Mouse (Mus musculus): ENCODE data around the gene Nsmce1. TPM values are rescaled to one million over a fixed set of nuclear protein-coding genes. Genes with fewer than 3 reads are reported as not detected.
A peak's percentile ranks its signal among the peaks of the same experiment; 100 is the strongest.

The Nsmce1 gene
- polyA plus RNA-seq, 1 experiment from 2014 or later, result 115 TPM

- Histone ChIP-seq H3K4me2 (ENCODE audit: low read depth, low read length, severe bottlenecking) (no peak overlapping the region), H3K27me3 (ENCODE audit: control insufficient read depth, insufficient read depth, low read length) (no peaks in the 10 kb centered on the region), H3K36me3 (ENCODE audit: control insufficient read depth, insufficient read depth, low read length) (no peaks in the 10 kb centered on the region), H3K4me1 (replicated peaks; ENCODE audit: control insufficient read depth, insufficient read depth, low read length) (no peaks in the 10 kb centered on the region), H3K9me3 (ENCODE audit: control insufficient read depth, low read length) (no peaks in the 10 kb centered on the region), H3K9ac (ENCODE audit: low read length) (no peak overlapping the region), H3K4me3 (ENCODE audit: low read depth, low read length) (no peak overlapping the region), H3K27ac (ENCODE audit: low read depth, low read length) (no peak overlapping the region)
- WGBS, result 89% methylated on average over 7 of the region's 7 CpGs
- no peak for ATAC-seq (replicated peaks; ENCODE audit: low FRiP score)
- no peak for DNase-seq (ENCODE audit: low spot score)
Measured at GRCm38 (mm10) chr7:125500879-125501278, 9.5 kb upstream of the Nsmce1 start.

- Histone ChIP-seq H3K4me3 (ENCODE audit: low read depth, low read length) (no peak overlapping the region), H3K36me3 (ENCODE audit: control insufficient read depth, insufficient read depth, low read length) (no peaks in the 10 kb centered on the region), H3K27me3 (ENCODE audit: control insufficient read depth, insufficient read depth, low read length) (no peaks in the 10 kb centered on the region), H3K27ac (ENCODE audit: low read depth, low read length) (no peak overlapping the region), H3K4me1 (replicated peaks; ENCODE audit: control insufficient read depth, insufficient read depth, low read length) (no peaks in the 10 kb centered on the region), H3K9ac (ENCODE audit: low read length) (no peak overlapping the region), H3K4me2 (ENCODE audit: low read depth, low read length, severe bottlenecking) (no peak overlapping the region), H3K9me3 (ENCODE audit: control insufficient read depth, low read length) (no peaks in the 10 kb centered on the region)
- no peak for ATAC-seq (replicated peaks; ENCODE audit: low FRiP score)
- DNase-seq (ENCODE audit: low spot score), result no peak
- WGBS, result 88% methylated on average over 13 of the region's 13 CpGs
Measured at GRCm38 (mm10) chr7:125499927-125500868, 8.8 kb upstream of the Nsmce1 start.

GRCm38 (mm10) chr7:125495864-125496440 lies 4.6 kb upstream of the Nsmce1 start:
- no peak overlapping the region for H3K9ac ChIP-seq (ENCODE audit: low read length)
- H3K9me3 ChIP-seq (ENCODE audit: control insufficient read depth, low read length), result no peaks in the 10 kb centered on the region
- no peaks in the 10 kb centered on the region for H3K4me1 ChIP-seq (replicated peaks; ENCODE audit: control insufficient read depth, insufficient read depth, low read length)
- WGBS, result 77% methylated on average over 6 of the region's 6 CpGs
- DNase-seq (ENCODE audit: low spot score) (no peak), ATAC-seq (replicated peaks; ENCODE audit: low FRiP score) (no peak)
- no peak overlapping the region for H3K27ac ChIP-seq (ENCODE audit: low read depth, low read length)
- H3K4me3 ChIP-seq (ENCODE audit: low read depth, low read length), result no peak overlapping the region
- no peaks in the 10 kb centered on the region for H3K36me3 ChIP-seq (ENCODE audit: control insufficient read depth, insufficient read depth, low read length)
- no peak overlapping the region for H3K4me2 ChIP-seq (ENCODE audit: low read depth, low read length, severe bottlenecking)
- H3K27me3 ChIP-seq (ENCODE audit: control insufficient read depth, insufficient read depth, low read length), result no peaks in the 10 kb centered on the region

- Histone ChIP-seq H3K4me2 (ENCODE audit: low read depth, low read length, severe bottlenecking) (no peak overlapping the region), H3K9ac (ENCODE audit: low read length) (no peak overlapping the region), H3K27ac (ENCODE audit: low read depth, low read length) (no peak overlapping the region), H3K4me1 (replicated peaks; ENCODE audit: control insufficient read depth, insufficient read depth, low read length) (0 out of 2 replicates have a peak, but pooled peaks cover 2% of the 10 kb centered on the region), H3K9me3 (ENCODE audit: control insufficient read depth, low read length) (no peaks in the 10 kb centered on the region), H3K36me3 (ENCODE audit: control insufficient read depth, insufficient read depth, low read length) (no peaks in the 10 kb centered on the region), H3K4me3 (ENCODE audit: low read depth, low read length) (no peak overlapping the region), H3K27me3 (ENCODE audit: control insufficient read depth, insufficient read depth, low read length) (no peaks in the 10 kb centered on the region)
- DNase-seq (ENCODE audit: low spot score), result no peak
- 88% methylated on average over 6 of the region's 6 CpGs for WGBS
- no peak for ATAC-seq (replicated peaks; ENCODE audit: low FRiP score)
Measured at GRCm38 (mm10) chr7:125492551-125492950, 1.2 kb upstream of the Nsmce1 start.

GRCm38 (mm10) chr7:125491760-125492159 lies 364 bp upstream of the Nsmce1 start:
- no peak; the same call in 1 of the 2 replicates for ATAC-seq (replicated peaks; ENCODE audit: low FRiP score)
- Histone ChIP-seq H3K4me3 (ENCODE audit: low read depth, low read length) (peak overlapping the region; percentile 56), H3K4me1 (replicated peaks; ENCODE audit: control insufficient read depth, insufficient read depth, low read length) (0 out of 2 replicates have a peak, but pooled peaks cover 2% of the 10 kb centered on the region), H3K36me3 (ENCODE audit: control insufficient read depth, insufficient read depth, low read length) (no peaks in the 10 kb centered on the region), H3K27ac (ENCODE audit: low read depth, low read length) (peak overlapping the region; percentile 64; the same call in 1 of the 2 replicates), H3K27me3 (ENCODE audit: control insufficient read depth, insufficient read depth, low read length) (no peaks in the 10 kb centered on the region), H3K4me2 (ENCODE audit: low read depth, low read length, severe bottlenecking) (peak overlapping the region; percentile 69), H3K9ac (ENCODE audit: low read length) (peak overlapping the region; percentile 84), H3K9me3 (ENCODE audit: control insufficient read depth, low read length) (no peaks in the 10 kb centered on the region)
- WGBS, result 20% methylated on average over 12 of the region's 12 CpGs
- no peak for DNase-seq (ENCODE audit: low spot score)

- Histone ChIP-seq H3K9me3 (ENCODE audit: control insufficient read depth, low read length) (no peaks in the 10 kb centered on the region), H3K9ac (ENCODE audit: low read length) (no peak overlapping the region), H3K4me2 (ENCODE audit: low read depth, low read length, severe bottlenecking) (no peak overlapping the region), H3K36me3 (ENCODE audit: control insufficient read depth, insufficient read depth, low read length) (no peaks in the 10 kb centered on the region; the same call in 1 of the 2 replicates), H3K27me3 (ENCODE audit: control insufficient read depth, insufficient read depth, low read length) (no peaks in the 10 kb centered on the region), H3K4me3 (ENCODE audit: low read depth, low read length) (no peak overlapping the region), H3K27ac (ENCODE audit: low read depth, low read length) (no peak overlapping the region), H3K4me1 (replicated peaks; ENCODE audit: control insufficient read depth, insufficient read depth, low read length) (0 out of 2 replicates have a peak, but pooled peaks cover 2% of the 10 kb centered on the region)
- DNase-seq (ENCODE audit: low spot score) (no peak), ATAC-seq (replicated peaks; ENCODE audit: low FRiP score) (no peak)
- WGBS, result 93% methylated on average over 2 of the region's 2 CpGs
Measured at GRCm38 (mm10) chr7:125489636-125490035, 1.8 kb downstream of the Nsmce1 start.

- no peak overlapping the region for H3K9ac ChIP-seq (ENCODE audit: low read length)
- DNase-seq (ENCODE audit: low spot score) (no peak), ATAC-seq (replicated peaks; ENCODE audit: low FRiP score) (no peak)
- 0 out of 2 replicates have a peak, but pooled peaks cover 2% of the 10 kb centered on the region for H3K4me1 ChIP-seq (replicated peaks; ENCODE audit: control insufficient read depth, insufficient read depth, low read length)
- H3K4me2 ChIP-seq (ENCODE audit: low read depth, low read length, severe bottlenecking), result no peak overlapping the region
- 86% methylated on average over 6 of the region's 6 CpGs for WGBS
- no peaks in the 10 kb centered on the region for H3K9me3 ChIP-seq (ENCODE audit: control insufficient read depth, low read length)
- H3K27ac ChIP-seq (ENCODE audit: low read depth, low read length), result no peak overlapping the region
- no peaks in the 10 kb centered on the region for H3K27me3 ChIP-seq (ENCODE audit: control insufficient read depth, insufficient read depth, low read length)
- H3K4me3 ChIP-seq (ENCODE audit: low read depth, low read length), result no peak overlapping the region
- no peaks in the 10 kb centered on the region; the same call in 1 of the 2 replicates for H3K36me3 ChIP-seq (ENCODE audit: control insufficient read depth, insufficient read depth, low read length)
Measured at GRCm38 (mm10) chr7:125488706-125489105, 2.7 kb downstream of the Nsmce1 start.

GRCm38 (mm10) chr7:125487126-125487525 lies 4.3 kb downstream of the Nsmce1 start:
- no peak overlapping the region for H3K4me2 ChIP-seq (ENCODE audit: low read depth, low read length, severe bottlenecking)
- H3K27ac ChIP-seq (ENCODE audit: low read depth, low read length), result no peak overlapping the region
- 89% methylated on average over 10 of the region's 10 CpGs for WGBS
- H3K36me3 ChIP-seq (ENCODE audit: control insufficient read depth, insufficient read depth, low read length), result peaks cover 3% of the 10 kb centered on the region; the same call in 1 of the 2 replicates
- no peak overlapping the region for H3K4me3 ChIP-seq (ENCODE audit: low read depth, low read length)
- DNase-seq (ENCODE audit: low spot score) (no peak), ATAC-seq (replicated peaks; ENCODE audit: low FRiP score) (no peak)
- no peaks in the 10 kb centered on the region for H3K27me3 ChIP-seq (ENCODE audit: control insufficient read depth, insufficient read depth, low read length)
- H3K9ac ChIP-seq (ENCODE audit: low read length), result no peak overlapping the region
- H3K9me3 ChIP-seq (ENCODE audit: control insufficient read depth, low read length), result no peaks in the 10 kb centered on the region
- H3K4me1 ChIP-seq (replicated peaks; ENCODE audit: control insufficient read depth, insufficient read depth, low read length), result 0 out of 2 replicates have a peak, but pooled peaks cover 2% of the 10 kb centered on the region

Data from forebrain, embryonic 11.5 days (tissue).